Mouse (Mus musculus) megakaryocyte, embryonic 14.5 days (primary cell): ENCODE data around the gene Clstn2.

Source experiments
- FLI1 ChIP-seq: IDR thresholded peaks from 2 replicates; pipeline ENCODE4 v1.6.1; 2012; ENCODE audit warnings: low read length, inconsistent platforms, mixed read lengths
- GATA1 ChIP-seq: IDR thresholded peaks from 3 replicates; pipeline ENCODE4 v1.6.1; 2012; ENCODE audit warnings: mixed read lengths, low read length, inconsistent platforms, borderline replicate concordance

GRCm38 (mm10) chr9:98033273-98033855 is 383 bp upstream of the Clstn2 start:
- TF ChIP-seq GATA1 (no peak), FLI1 (no peak)
